Mouse (Mus musculus) midbrain, embryonic 12.5 days (tissue): ENCODE measurements around the gene Tpst1. TPM values are rescaled to one million over a fixed set of nuclear protein-coding genes. Genes with fewer than 3 reads are reported as not detected.

Experiments
- ATAC-seq: fragments of 200-750 bp; cut with Nextera tagmentation; 2 replicates; pipeline ENCODE4 v1.8.0; 2017; ENCODE audit warnings: low read depth, moderate TSS enrichment, moderate library complexity; ENCODE audit not compliant: low FRiP score
- H3K27ac ChIP-seq: fragments of 300-500 bp; sonication (generic); replicated peaks from 2 replicates; pipeline ENCODE4 v1.5.1; 2016; ENCODE audit warnings: mild to moderate bottlenecking
- H3K27me3 ChIP-seq: fragments of 300-500 bp; sonication (generic); 2 replicates; pipeline ENCODE4 v1.6.1; 2016; ENCODE audit warnings: mild to moderate bottlenecking
- H3K36me3 ChIP-seq: fragments of 300-500 bp; sonication (generic); 2 replicates; pipeline ENCODE4 v1.6.1; 2016
- H3K4me1 ChIP-seq: fragments of 300-500 bp; sonication (generic); 2 replicates; pipeline ENCODE4 v1.6.1; 2016
- H3K4me2 ChIP-seq: fragments of 300-500 bp; sonication (generic); replicated peaks from 2 replicates; pipeline ENCODE4 v1.6.1; 2016; ENCODE audit warnings: mild to moderate bottlenecking, moderate library complexity
- H3K4me3 ChIP-seq: fragments of 300-500 bp; sonication (generic); 2 replicates; pipeline ENCODE4 v1.5.1; 2016; ENCODE audit warnings: mild to moderate bottlenecking
- H3K9ac ChIP-seq: fragments of 300-500 bp; sonication (generic); replicated peaks from 2 replicates; pipeline ENCODE4 v1.6.1; 2016; ENCODE audit warnings: mild to moderate bottlenecking, moderate library complexity
- H3K9me3 ChIP-seq: fragments of 300-500 bp; sonication (generic); 2 replicates; pipeline ENCODE4 v1.6.1; 2016; ENCODE audit warnings: mild to moderate bottlenecking
- WGBS: fragments of 180-500 bp; shearing (Covaris S2); methylation state at CpG from one replicate; pipeline ENCODE4 v1.1.7; 2016; 5-methylcytosine and 5-hydroxymethylcytosine counted together
- polyA plus RNA-seq: library from polyadenylated mRNA; unstranded; fragments of >200 nt; fragmentation: Nextera tagmentation; extraction: Ambion mirVana; gene quantifications from 2 replicates; pipeline ENCODE4 v1.2.1, GENCODE M21; 2016

Tpst1 gene
- polyA plus RNA-seq, 1 experiment from 2014 or later = 65.9 TPM

DNA sequence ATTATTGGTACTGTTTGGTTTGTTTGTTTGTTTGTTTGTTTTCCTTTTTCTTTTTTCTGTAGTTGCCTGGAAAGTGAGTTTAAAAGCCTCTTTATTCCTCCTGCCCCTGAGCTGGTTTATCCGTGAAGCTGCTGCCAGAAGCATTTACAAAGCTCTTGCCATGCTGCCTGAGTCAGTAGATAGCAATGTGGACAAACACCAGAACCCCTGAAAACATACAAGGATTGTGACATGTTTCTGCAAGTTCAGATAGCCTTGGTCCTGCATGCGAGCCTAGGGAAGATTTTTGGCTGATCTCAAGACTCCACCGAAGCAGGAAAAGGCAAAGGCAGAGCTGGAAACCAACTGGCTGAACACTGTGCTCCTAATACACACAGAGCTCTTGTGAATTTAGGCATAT lies 36.2 kb downstream of the Tpst1 start:
- H3K9me3 ChIP-seq = no peaks in the 10 kb centered on the region
- H3K4me3 ChIP-seq = no peak overlapping the region
- WGBS = 95% methylated on average over 3 of the region's 3 CpGs
- H3K36me3 ChIP-seq = peaks cover 17% of the 10 kb centered on the region
- H3K27ac ChIP-seq = no peak overlapping the region
- no peak for ATAC-seq
- H3K27me3 ChIP-seq = no peaks in the 10 kb centered on the region
- no peak overlapping the region for H3K9ac ChIP-seq
- no peaks in the 10 kb centered on the region for H3K4me1 ChIP-seq
- no peak overlapping the region for H3K4me2 ChIP-seq

DNA sequence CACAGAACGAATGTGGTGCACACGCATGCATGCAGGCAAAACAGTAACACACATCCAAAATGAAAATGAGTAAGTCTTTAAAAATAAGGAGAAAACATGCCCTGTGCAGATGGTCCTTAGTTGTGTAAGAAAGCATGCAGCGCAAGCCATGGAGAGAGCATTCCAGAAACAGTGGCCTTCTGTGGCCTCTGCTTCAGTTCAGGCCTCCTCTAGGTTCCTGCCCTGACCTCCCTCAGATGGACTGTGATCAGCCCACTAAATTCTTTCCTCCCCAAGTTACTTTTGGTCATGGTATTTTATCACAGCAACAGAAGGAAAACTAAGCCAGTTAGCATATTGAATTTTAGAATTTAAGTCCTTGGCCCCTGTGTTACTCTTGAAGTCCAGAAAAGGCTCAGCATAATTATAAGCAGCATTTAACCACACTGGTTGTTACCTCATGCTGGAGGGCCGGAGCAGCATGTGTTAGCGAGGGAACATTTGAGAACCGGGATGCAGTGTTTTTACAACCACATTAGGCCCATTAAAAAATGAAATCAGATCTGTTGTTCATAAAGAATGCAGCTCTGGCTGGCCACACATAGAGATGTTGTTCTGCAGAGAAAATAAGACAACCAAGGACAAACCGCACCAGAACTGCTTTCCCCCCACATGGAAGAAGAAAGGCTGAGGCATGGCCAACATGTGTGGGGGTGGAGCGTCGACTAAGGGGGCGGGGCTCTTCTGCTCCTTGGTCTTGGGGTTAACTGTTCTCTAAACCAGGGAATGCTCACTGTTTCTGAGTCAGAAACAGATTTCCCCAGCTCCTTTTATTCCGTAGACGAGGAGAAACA lies 37.7 kb downstream of the Tpst1 start:
- H3K27me3 ChIP-seq = no peaks in the 10 kb centered on the region
- WGBS = 88% methylated on average over 12 of the region's 12 CpGs
- ATAC-seq = no peak
- no peak overlapping the region for H3K27ac ChIP-seq
- no peaks in the 10 kb centered on the region for H3K9me3 ChIP-seq
- no peaks in the 10 kb centered on the region for H3K4me1 ChIP-seq
- H3K4me3 ChIP-seq = no peak overlapping the region
- H3K4me2 ChIP-seq = no peak overlapping the region
- H3K9ac ChIP-seq = no peak overlapping the region
- H3K36me3 ChIP-seq = peaks cover 25% of the 10 kb centered on the region

DNA sequence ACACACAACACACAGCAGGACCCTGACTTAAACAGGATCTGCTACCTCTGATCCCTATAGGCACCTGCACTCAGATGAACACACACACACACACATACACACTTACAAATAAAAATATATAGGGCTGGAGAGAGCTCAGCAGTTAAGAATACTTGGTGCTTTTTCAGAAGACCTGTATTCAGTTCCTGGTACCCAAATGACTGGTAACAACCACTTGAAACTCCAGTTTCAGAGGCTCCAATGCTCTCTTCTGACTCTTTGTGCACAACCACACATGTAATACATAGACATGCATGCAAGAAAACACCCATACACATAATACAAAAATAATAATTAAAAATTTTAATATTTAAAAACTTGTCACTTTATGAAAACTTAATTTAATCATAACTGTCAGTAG lies 39.5 kb downstream of the Tpst1 start:
- Histone ChIP-seq H3K4me3 (no peak overlapping the region), H3K9ac (no peak overlapping the region), H3K4me2 (no peak overlapping the region), H3K4me1 (no peaks in the 10 kb centered on the region), H3K27ac (no peak overlapping the region), H3K9me3 (no peaks in the 10 kb centered on the region), H3K27me3 (no peaks in the 10 kb centered on the region), H3K36me3 (peaks cover 25% of the 10 kb centered on the region)
- ATAC-seq = no peak

DNA sequence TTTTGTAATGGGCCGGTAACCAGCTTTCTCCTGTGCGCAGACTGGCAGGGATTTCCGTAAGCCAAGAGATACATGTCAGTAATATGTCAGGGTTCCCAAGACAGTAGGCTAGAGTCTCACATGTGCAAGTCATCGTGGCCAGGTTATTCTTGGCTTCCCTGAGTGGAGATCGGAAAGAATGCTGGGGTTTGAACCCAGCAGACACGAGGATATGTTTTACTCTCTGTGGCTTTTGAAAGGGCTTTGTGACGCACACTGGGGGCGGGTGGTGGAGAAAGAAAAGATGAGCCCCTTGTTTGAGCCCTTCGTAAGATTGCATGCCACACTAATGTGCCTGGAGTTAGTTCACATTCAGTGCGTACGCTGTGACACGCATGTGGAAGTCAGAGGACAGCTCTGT lies 43.0 kb downstream of the Tpst1 start:
- no peak for ATAC-seq
- Histone ChIP-seq H3K4me2 (no peak overlapping the region), H3K9me3 (no peaks in the 10 kb centered on the region), H3K4me1 (no peaks in the 10 kb centered on the region), H3K9ac (no peak overlapping the region), H3K4me3 (no peak overlapping the region), H3K36me3 (peaks cover 10% of the 10 kb centered on the region), H3K27ac (no peak overlapping the region), H3K27me3 (no peaks in the 10 kb centered on the region)
- 89% methylated on average over 12 of the region's 12 CpGs for WGBS

DNA sequence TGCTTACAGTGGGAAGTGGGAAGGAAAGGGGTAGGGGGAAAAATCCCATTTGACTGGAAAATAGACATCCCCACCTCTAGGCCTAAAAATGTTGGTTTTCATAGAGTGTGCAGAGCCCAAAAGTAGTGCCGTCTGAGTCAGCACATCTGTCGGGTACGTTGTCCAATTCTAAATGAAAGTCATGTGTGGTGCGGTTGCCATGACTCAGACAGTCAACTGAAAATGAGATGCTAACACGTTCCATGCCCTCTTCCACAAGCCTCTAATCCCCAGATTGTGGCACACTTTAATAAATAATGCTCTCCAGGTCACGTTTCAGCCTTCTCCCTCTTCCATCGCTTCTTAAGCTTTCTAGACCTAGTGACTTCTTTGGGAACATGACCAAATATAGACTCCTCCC lies 43.7 kb downstream of the Tpst1 start:
- Histone ChIP-seq H3K36me3 (peaks cover 10% of the 10 kb centered on the region), H3K4me1 (no peaks in the 10 kb centered on the region), H3K4me3 (no peak overlapping the region), H3K9me3 (no peaks in the 10 kb centered on the region), H3K9ac (no peak overlapping the region), H3K27ac (no peak overlapping the region), H3K4me2 (no peak overlapping the region), H3K27me3 (no peaks in the 10 kb centered on the region)
- ATAC-seq = no peak
- WGBS = 90% methylated on average over 7 of the region's 7 CpGs

DNA sequence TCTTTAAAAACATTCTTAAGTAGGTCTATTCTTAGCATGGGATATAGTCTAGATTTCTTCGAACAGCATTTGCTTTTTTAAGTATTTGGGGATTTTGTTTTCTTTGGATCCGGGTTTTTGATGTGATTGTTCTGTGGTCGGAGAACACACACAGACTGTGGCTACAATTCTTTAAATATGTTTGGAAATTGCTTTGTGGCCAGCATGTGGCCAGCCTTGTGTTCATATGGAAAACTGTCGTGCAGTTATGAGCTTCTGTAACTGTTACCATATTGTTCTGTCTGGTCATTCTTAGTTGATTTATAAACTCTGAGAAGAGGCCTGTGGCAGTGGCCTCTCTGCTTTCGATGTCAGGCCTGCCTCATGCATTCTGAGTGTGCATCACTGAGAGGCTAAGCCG lies 44.8 kb downstream of the Tpst1 start:
- Histone ChIP-seq H3K9me3 (no peaks in the 10 kb centered on the region), H3K27me3 (no peaks in the 10 kb centered on the region), H3K27ac (no peak overlapping the region), H3K4me1 (no peaks in the 10 kb centered on the region), H3K4me3 (no peak overlapping the region), H3K9ac (no peak overlapping the region), H3K4me2 (no peak overlapping the region), H3K36me3 (peaks cover 10% of the 10 kb centered on the region)
- 87% methylated on average over 6 of the region's 6 CpGs for WGBS
- no peak for ATAC-seq

DNA sequence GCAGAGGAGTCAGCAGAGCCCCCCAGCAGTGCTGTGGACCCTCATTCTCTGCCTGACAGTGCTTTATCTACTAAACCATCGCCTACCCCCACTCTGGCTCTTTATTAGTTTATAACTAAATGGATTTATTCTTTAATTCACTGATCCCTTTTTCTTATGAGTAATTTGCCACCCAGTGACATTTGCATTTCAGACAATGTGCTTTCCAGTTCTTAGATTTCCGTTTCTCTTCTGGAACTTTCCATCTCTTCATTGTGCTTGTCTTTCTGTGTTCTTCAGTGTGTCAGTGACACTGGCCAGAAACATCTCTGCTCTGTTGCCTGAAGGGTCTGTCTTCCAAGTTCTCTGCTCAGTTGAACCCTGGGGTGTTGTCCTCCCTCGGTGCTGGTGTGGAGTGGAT lies 46.1 kb downstream of the Tpst1 start:
- Histone ChIP-seq H3K9me3 (no peaks in the 10 kb centered on the region), H3K9ac (no peak overlapping the region), H3K27me3 (no peaks in the 10 kb centered on the region), H3K4me3 (no peak overlapping the region), H3K36me3 (peaks cover 9% of the 10 kb centered on the region), H3K4me1 (no peaks in the 10 kb centered on the region), H3K4me2 (no peak overlapping the region), H3K27ac (no peak overlapping the region)
- ATAC-seq = no peak
- WGBS = 81% methylated on average over 3 of the region's 3 CpGs

DNA sequence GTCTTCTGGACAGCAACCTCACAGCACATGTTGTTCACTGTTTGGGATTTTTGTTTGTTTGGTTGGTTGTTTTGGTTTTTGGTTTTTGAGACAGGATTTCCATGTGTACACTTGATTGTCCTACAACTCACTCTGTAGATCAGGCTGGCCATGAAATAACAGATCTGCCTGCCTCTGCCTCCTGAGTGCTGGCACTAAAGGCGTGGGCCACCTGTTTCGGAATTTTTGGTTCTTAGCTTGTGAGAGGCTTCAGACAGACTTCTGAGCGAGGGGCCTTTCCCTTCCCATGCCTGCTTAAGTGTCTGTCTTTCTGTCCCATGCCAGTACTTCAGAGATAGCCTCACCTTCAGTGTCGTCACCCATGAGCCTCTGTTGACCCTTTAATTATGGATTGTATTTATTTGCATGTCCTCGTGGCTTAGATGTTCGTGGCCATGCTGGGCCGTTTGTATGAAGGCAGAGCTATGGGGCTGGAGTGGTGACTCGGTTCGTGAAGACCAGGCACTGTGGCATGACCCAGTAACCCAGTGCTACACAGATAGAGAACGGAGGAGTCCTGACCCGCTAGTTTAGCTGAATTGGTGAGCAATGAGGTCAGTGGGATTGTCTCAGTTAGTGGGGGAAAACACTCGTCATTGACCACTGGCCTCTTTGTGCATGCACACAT lies 47.1 kb downstream of the Tpst1 start:
- 89% methylated on average over 12 of the region's 12 CpGs for WGBS
- Histone ChIP-seq H3K27me3 (no peaks in the 10 kb centered on the region), H3K9ac (no peak overlapping the region), H3K4me1 (no peaks in the 10 kb centered on the region), H3K4me3 (no peak overlapping the region), H3K27ac (no peak overlapping the region; the same call in 1 of the 2 replicates), H3K36me3 (no peaks in the 10 kb centered on the region), H3K9me3 (no peaks in the 10 kb centered on the region), H3K4me2 (no peak overlapping the region)
- no peak for ATAC-seq

DNA sequence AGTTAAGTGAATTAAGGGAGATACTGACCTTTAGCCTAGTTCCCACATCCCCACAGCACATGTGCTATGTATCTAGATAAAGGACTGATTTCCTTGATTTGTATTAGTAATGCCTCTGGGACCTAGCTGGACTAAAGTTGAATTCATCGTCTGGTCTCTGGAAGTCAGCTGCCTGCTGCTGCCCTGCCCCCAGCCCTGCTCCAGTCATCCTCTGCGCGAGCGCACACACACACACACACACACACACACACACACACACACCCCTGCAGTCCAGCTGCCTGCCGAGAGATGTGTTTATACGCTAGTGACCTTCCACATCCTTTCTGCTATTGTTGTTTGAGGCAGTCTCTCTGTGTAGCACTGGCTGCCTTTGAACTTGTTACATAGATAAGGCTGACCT lies 47.8 kb downstream of the Tpst1 start:
- 65% methylated on average over 6 of the region's 6 CpGs for WGBS
- H3K27ac ChIP-seq = no peak overlapping the region
- H3K4me3 ChIP-seq = no peak overlapping the region
- H3K27me3 ChIP-seq = no peaks in the 10 kb centered on the region
- H3K36me3 ChIP-seq = no peaks in the 10 kb centered on the region
- H3K4me2 ChIP-seq = no peak overlapping the region
- H3K9ac ChIP-seq = no peak overlapping the region
- H3K4me1 ChIP-seq = no peaks in the 10 kb centered on the region
- peak; percentile 49; the same call in 1 of the 2 replicates for ATAC-seq
- no peaks in the 10 kb centered on the region for H3K9me3 ChIP-seq

DNA sequence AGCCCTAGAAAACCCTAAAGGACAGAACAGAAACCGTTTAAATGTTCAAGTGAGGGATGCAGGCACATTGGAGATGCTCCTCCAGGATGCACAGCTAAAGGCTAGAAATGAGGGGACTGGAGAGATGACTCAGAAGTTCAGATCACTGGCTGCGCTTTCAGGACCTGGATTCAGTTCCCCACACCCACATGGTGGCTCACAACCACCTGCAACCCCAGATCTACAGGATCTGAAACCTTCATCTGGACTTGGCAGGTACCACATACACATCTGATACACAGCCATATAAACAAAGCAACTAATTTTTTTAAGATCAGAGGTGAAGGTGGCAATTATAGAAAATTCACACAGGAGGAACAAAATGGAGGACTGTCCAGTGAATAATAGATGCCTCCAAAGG lies 49.2 kb downstream of the Tpst1 start:
- no peak overlapping the region for H3K9ac ChIP-seq

DNA sequence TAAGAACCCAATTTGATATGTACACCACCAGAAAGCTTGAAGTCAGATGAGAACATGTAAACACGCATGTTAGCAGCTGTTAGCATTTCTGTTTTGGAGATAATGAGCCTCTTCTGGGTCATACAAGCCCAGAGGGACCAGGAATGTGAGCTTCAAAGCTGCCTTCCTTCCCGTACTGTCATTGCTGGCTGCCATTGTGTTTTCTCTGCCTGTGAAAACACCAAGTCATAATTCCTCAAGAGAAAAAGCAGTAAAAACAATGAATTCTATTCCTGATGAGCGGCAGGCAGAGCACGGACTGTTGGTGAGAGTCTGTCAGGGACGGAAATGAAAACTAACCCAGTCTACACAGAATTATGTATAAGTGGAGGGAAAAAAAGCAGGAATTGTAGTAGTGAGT lies 51.1 kb downstream of the Tpst1 start:
- no peak overlapping the region for H3K9ac ChIP-seq
- H3K4me1 ChIP-seq = no peaks in the 10 kb centered on the region
- H3K27me3 ChIP-seq = no peaks in the 10 kb centered on the region
- H3K9me3 ChIP-seq = no peaks in the 10 kb centered on the region
- H3K27ac ChIP-seq = peak overlapping the region; percentile 11; the same call in 1 of the 2 replicates
- no peaks in the 10 kb centered on the region; the same call in 1 of the 2 replicates for H3K36me3 ChIP-seq
- no peak overlapping the region for H3K4me3 ChIP-seq
- 72% methylated on average over 5 of the region's 5 CpGs for WGBS
- no peak for ATAC-seq
- H3K4me2 ChIP-seq = no peak overlapping the region

More for the DNA sequence above, 49.2 kb downstream of the Tpst1 start:
- Histone ChIP-seq H3K4me1 (no peaks in the 10 kb centered on the region), H3K4me3 (no peak overlapping the region), H3K27ac (no peak overlapping the region), H3K4me2 (no peak overlapping the region), H3K27me3 (no peaks in the 10 kb centered on the region), H3K9me3 (no peaks in the 10 kb centered on the region), H3K36me3 (no peaks in the 10 kb centered on the region; the same call in 1 of the 2 replicates)
- ATAC-seq = no peak
- 85% methylated on average over 2 of the region's 2 CpGs for WGBS

DNA sequence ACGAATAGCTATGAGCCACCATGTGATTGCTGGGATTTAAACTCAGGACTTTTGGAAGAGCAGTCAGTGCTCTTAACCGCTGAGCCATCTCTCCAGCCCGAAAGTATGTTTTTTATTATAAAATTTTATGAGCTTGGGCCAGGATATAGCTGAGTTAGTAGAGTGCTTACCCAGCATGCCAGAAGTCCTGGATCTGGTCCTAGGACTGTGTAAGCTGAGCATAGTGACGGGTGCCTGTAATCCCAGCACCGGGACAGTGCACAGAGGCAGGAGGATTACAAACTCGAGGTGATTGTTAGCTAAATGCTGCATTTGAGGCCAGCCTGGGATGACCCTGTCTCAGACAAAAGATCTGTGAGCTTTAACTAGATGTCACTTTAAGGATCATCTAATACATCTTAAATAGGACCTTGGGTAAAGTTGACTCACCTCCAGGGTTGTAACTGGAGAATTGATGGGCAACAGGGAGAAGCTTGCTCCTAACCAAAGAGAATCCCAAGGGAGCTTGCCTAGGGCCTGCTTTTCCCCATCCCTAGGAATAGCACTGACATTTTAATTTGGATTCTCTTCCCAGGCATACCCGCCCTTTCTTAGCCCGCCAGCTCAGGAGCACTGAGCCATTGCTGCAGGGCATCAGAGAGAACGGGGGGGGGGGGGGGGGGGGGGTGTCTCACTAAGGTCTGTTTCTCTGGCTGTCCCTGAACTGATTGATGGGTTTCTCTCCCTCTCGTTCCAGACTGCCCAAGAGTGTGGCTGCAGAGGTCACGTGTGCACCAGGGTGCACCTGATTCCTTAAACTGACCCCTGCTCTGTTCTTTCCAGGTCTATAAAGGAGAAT lies 55.8 kb downstream of the Tpst1 start:
- Histone ChIP-seq H3K27me3 (no peaks in the 10 kb centered on the region), H3K4me1 (no peaks in the 10 kb centered on the region), H3K27ac (no peak overlapping the region), H3K4me3 (no peak overlapping the region), H3K36me3 (peaks cover 6% of the 10 kb centered on the region; the same call in 1 of the 2 replicates), H3K4me2 (no peak overlapping the region), H3K9ac (no peak overlapping the region), H3K9me3 (no peaks in the 10 kb centered on the region)
- 71% methylated on average over 10 of the region's 11 CpGs for WGBS
- ATAC-seq = no peak
